Mouse (Mus musculus) forebrain, embryonic 15.5 days (tissue): ENCODE results near the gene Fam205a1. TPM values are rescaled to one million over a fixed set of nuclear protein-coding genes. Genes with fewer than 3 reads are reported as not detected.
"Not testable (repeated sequence)": the region's sequence is repeated elsewhere in the genome, so short reads cannot be mapped to it uniquely, and the experiment has no call there.

Experiments
- ATAC-seq: fragments of 200-750 bp; cut with Nextera tagmentation; replicated peaks from 2 replicates; pipeline ENCODE4 v1.8.0; 2017; ENCODE audit warnings: mild to moderate bottlenecking, moderate TSS enrichment, moderate library complexity
- H3K27ac ChIP-seq: fragments of 300-500 bp; sonication (generic); replicated peaks from 2 replicates; pipeline ENCODE4 v1.5.1; 2015; ENCODE audit warnings: mild to moderate bottlenecking, inconsistent platforms
- H3K27me3 ChIP-seq: fragments of 300-500 bp; sonication (generic); 2 replicates; pipeline ENCODE4 v1.6.1; 2015; ENCODE audit warnings: inconsistent platforms
- H3K36me3 ChIP-seq: fragments of 300-500 bp; sonication (generic); 2 replicates; pipeline ENCODE4 v1.6.1; 2015; ENCODE audit warnings: mild to moderate bottlenecking, inconsistent platforms
- H3K4me1 ChIP-seq: fragments of 300-500 bp; sonication (generic); 2 replicates; pipeline ENCODE4 v1.6.1; 2015; ENCODE audit warnings: inconsistent platforms
- H3K4me2 ChIP-seq: fragments of 300-500 bp; sonication (generic); replicated peaks from 2 replicates; pipeline ENCODE4 v1.6.1; 2015; ENCODE audit warnings: mild to moderate bottlenecking, inconsistent platforms
- H3K4me3 ChIP-seq: fragments of 300-500 bp; sonication (generic); 2 replicates; pipeline ENCODE4 v1.5.1; 2015; ENCODE audit warnings: mild to moderate bottlenecking, inconsistent platforms
- H3K9ac ChIP-seq: fragments of 300-500 bp; sonication (generic); replicated peaks from 2 replicates; pipeline ENCODE4 v1.6.1; 2015; ENCODE audit warnings: mild to moderate bottlenecking, inconsistent platforms
- H3K9me3 ChIP-seq: fragments of 300-500 bp; sonication (generic); 2 replicates; pipeline ENCODE4 v1.6.1; 2016; ENCODE audit warnings: inconsistent platforms
- WGBS: fragments of 180-500 bp; shearing (Covaris S2); methylation state at CpG from one replicate; pipeline ENCODE4 v1.1.7; 2015; ENCODE audit warnings: mixed read lengths; 5-methylcytosine and 5-hydroxymethylcytosine counted together
- polyA plus RNA-seq: library from polyadenylated mRNA; unstranded; fragments of >200 nt; fragmentation: Nextera tagmentation; extraction: Ambion mirVana; gene quantifications from 2 replicates; pipeline ENCODE4 v1.2.1, GENCODE M21; 2015

Gene Fam205a1
- polyA plus RNA-seq, result 0.05 TPM in 1 of 2 replicates, not detected in the other

DNA sequence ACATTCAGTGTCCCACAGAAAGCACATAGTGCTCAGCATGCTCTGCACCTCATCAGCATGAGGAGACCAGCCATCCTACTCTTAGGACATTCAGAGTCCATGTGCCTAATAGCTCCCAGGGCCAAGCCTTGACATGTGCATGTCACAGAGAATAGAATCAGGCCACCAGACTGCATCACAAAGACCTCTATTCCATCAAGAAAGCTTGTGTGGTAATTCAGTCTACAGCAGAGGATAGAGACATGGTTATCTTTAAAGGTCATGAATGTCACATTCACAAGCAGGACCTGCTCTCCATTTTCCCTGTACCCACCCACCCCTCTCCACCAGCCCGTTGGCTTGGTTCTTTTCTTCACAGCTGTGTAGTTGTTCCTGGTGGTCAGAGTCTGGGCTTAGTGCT, at the start of gene Fam205a1:
Fam205a1 (minus strand) TSS at position 101 of the 400 bp plus-strand sequence.
- not testable (repeated sequence) for H3K4me1 ChIP-seq, H3K4me2 ChIP-seq, H3K27me3 ChIP-seq, H3K4me3 ChIP-seq, H3K9ac ChIP-seq, H3K27ac ChIP-seq, H3K36me3 ChIP-seq, ATAC-seq, H3K9me3 ChIP-seq
- WGBS, result 94% methylated on average over 1 of the region's 1 CpGs

DNA sequence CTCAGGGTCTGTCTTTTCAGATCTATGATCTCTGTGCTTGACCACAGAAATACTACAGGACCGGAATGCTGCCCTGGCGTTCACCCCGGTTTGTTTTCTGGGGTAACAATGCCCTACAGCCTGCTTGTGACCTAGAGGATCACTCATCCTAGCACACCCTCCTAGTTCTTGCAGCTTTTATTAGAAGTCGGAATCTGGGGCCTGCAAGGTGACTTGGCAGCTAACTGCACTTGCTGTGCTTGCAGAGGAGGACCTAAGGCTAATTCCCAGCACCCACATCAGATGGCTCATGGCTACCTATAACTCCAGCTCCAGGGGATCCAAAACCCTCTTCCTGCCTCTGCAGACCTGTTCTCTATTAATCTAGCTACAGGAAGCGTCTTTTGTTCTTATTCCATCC, 49.0 kb upstream of the Fam205a1 start:
- H3K9me3 ChIP-seq, result no peaks in the 10 kb centered on the region
- H3K27ac ChIP-seq, result no peak overlapping the region
- 91% methylated on average over 5 of the region's 5 CpGs for WGBS
- no peak overlapping the region for H3K9ac ChIP-seq
- H3K36me3 ChIP-seq, result no peaks in the 10 kb centered on the region
- no peak overlapping the region for H3K4me2 ChIP-seq
- H3K27me3 ChIP-seq, result no peaks in the 10 kb centered on the region
- H3K4me1 ChIP-seq, result no peaks in the 10 kb centered on the region
- ATAC-seq, result no peak
- no peak overlapping the region for H3K4me3 ChIP-seq

DNA sequence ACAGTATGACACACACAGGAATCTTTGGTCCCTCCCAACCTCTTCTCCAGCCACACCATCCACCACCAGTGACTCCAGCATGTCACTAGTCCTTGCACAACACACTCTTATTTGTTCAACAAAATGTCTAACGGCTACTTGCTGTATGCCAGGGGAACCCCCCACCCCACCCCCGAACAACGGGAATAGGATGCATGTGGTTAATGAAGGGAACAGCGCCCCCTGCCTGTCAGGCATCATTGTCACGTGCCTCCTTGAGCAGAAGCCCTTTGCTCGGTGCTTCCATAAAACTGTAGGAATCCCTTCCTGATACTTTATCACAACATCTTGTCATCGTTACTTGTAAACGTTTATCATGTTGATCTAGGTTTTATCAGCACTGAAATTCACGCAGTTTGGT, 48.5 kb upstream of the Fam205a1 start:
- Histone ChIP-seq H3K36me3 (no peaks in the 10 kb centered on the region), H3K9ac (no peak overlapping the region), H3K9me3 (no peaks in the 10 kb centered on the region), H3K4me3 (no peak overlapping the region), H3K27ac (no peak overlapping the region), H3K27me3 (no peaks in the 10 kb centered on the region), H3K4me1 (no peaks in the 10 kb centered on the region), H3K4me2 (no peak overlapping the region)
- no peak for ATAC-seq
- 67% methylated on average over 9 of the region's 9 CpGs for WGBS

DNA sequence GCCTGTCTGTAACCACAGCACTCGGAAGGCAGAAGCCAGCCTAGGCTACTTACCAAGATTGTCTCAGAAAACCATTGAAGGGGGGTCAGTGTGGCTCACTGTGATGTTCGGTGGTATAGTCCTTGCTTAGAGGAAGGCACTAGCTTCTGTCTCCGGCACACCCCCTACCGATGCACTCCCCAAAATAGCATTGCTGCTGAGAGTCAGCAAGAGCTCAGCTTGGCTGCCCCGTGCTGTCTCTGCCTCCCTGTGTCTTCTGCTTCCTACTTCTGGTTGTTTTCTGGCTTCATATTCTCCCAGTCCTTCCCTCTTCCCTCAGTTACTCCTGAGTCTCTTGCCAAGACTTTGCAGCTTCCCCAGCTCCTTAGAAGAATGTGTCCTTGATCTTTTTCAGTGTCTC, 47.2 kb upstream of the Fam205a1 start:
- 67% methylated on average over 5 of the region's 5 CpGs for WGBS

DNA sequence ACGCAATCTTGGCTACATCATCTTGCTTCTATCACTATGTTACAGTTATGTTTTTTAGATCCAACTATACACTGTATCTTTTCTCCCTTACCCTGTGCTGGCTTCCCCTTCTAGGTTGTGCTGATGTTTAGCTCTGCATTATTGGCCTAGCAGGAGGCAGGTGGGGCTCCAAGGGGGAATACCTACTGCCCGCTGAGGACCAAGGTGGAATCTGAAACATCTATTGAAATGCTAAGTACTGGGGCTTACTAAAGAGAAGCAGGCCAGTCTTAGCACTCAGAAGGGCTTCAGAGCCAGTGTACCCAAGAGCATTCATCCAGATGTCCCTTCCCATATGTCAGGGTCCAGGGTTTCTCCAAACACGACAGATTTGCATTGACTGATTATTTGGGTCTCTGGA, 45.2 kb upstream of the Fam205a1 start:
- no peaks in the 10 kb centered on the region for H3K36me3 ChIP-seq
- H3K27me3 ChIP-seq, result no peaks in the 10 kb centered on the region
- WGBS, result 39% methylated on average over 3 of the region's 3 CpGs
- H3K27ac ChIP-seq, result no peak overlapping the region
- H3K4me1 ChIP-seq, result peaks cover 10% of the 10 kb centered on the region
- no peak overlapping the region for H3K9ac ChIP-seq
- no peak for ATAC-seq
- no peaks in the 10 kb centered on the region for H3K9me3 ChIP-seq
- no peak overlapping the region for H3K4me2 ChIP-seq
- no peak overlapping the region for H3K4me3 ChIP-seq

More for the DNA sequence above, 47.2 kb upstream of the Fam205a1 start:
- no peaks in the 10 kb centered on the region for H3K4me1 ChIP-seq
- H3K4me3 ChIP-seq, result no peak overlapping the region
- H3K36me3 ChIP-seq, result no peaks in the 10 kb centered on the region
- ATAC-seq, result no peak
- H3K9me3 ChIP-seq, result no peaks in the 10 kb centered on the region
- no peak overlapping the region for H3K9ac ChIP-seq
- H3K27me3 ChIP-seq, result no peaks in the 10 kb centered on the region
- no peak overlapping the region for H3K27ac ChIP-seq
- no peak overlapping the region for H3K4me2 ChIP-seq

DNA sequence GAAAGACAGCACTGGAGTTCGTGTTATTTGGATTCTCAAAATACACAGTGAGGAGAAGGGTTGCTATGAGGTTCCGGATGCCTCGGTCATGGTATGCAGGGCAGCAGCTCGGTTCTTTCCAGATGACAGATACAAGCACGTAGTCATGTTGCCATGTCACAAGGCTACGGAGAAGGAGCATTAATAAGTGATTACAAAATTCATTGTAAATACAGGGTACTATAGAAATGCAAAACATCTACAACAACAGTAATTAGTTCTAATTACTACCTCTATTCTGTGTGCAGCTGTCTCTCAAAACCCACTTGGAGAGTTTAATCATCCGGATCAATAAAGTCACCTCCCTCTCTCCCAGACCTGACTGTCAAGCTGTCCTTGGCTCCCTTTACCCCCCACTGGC, 41.4 kb upstream of the Fam205a1 start:
- peak; percentile 51; the same call in 1 of the 2 replicates for ATAC-seq
- no peak overlapping the region for H3K4me2 ChIP-seq
- WGBS, result 22% methylated on average over 7 of the region's 7 CpGs
- no peaks in the 10 kb centered on the region for H3K27me3 ChIP-seq
- peaks cover 10% of the 10 kb centered on the region for H3K4me1 ChIP-seq
- H3K27ac ChIP-seq, result no peak overlapping the region
- H3K36me3 ChIP-seq, result no peaks in the 10 kb centered on the region
- H3K4me3 ChIP-seq, result no peak overlapping the region
- no peak overlapping the region for H3K9ac ChIP-seq
- no peaks in the 10 kb centered on the region for H3K9me3 ChIP-seq

DNA sequence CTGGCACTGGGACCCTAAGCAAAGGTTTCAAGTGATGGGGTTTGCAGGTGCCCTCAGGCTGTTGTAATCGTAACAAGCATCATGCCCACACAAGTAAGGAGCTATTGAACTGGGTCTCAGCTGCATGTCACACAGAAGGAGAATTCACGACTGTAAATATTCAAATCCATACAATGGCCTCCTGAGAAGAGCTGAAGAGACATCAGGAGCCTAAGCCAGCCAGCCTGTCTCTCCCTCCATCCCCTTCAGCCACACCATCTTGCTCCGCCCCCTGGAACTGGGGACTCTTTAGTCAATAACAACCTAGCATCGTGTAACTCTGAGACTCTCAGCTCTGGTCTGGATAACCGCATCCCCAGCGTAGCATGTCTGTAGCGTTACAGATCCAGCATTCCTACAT, 37.5 kb upstream of the Fam205a1 start:
- Histone ChIP-seq H3K36me3 (no peaks in the 10 kb centered on the region), H3K4me3 (no peak overlapping the region), H3K27ac (no peak overlapping the region), H3K9me3 (no peaks in the 10 kb centered on the region), H3K4me1 (peaks cover 10% of the 10 kb centered on the region), H3K4me2 (no peak overlapping the region), H3K9ac (no peak overlapping the region), H3K27me3 (no peaks in the 10 kb centered on the region)
- 72% methylated on average over 7 of the region's 7 CpGs for WGBS
- ATAC-seq, result no peak

DNA sequence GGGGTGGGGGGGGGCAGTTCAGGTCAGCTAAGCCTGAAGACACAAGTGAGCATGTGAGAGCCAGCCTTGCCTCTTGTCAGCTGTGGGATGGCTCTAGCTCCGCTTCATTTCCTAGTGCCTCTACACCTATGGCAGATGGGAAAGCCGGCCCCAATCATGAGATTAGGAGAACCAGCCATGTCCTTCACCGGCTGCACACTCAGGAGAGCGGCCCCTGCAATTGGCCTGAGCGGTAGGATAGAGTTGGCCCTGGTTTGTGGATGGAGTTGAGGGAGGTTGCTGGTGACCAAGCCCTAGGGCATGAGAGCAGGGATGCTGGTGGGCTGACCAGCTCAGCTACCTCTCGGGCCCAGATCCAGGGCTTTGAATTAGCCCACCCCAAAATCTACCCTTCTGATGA, 35.1 kb upstream of the Fam205a1 start:
- no peaks in the 10 kb centered on the region for H3K27me3 ChIP-seq
- no peaks in the 10 kb centered on the region for H3K4me1 ChIP-seq
- H3K9ac ChIP-seq, result no peak overlapping the region
- H3K4me2 ChIP-seq, result no peak overlapping the region
- WGBS, result 92% methylated on average over 6 of the region's 6 CpGs
- H3K9me3 ChIP-seq, result no peaks in the 10 kb centered on the region
- no peak overlapping the region for H3K4me3 ChIP-seq
- ATAC-seq, result no peak
- no peak overlapping the region for H3K27ac ChIP-seq
- H3K36me3 ChIP-seq, result no peaks in the 10 kb centered on the region

DNA sequence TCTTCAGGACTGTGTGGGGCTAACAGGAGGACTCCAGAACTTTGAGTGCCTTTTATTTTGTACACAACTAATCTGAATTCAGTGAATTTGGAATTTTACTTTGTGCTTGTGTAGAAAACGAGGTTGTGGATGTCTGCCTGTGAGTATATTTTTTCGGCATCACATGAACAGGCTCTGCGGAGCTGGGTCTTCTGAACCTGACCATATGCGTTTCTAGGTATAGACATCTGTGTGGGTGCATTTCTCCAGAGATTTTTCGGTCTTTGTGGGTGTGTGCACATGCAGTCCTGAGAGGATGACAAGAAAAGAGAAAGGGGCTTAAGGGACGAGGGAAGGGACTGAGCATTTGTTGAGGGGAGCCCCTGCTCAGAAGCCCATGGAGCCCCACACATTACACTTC, 33.2 kb upstream of the Fam205a1 start:
- Histone ChIP-seq H3K9me3 (no peaks in the 10 kb centered on the region), H3K4me1 (no peaks in the 10 kb centered on the region), H3K4me2 (no peak overlapping the region), H3K36me3 (no peaks in the 10 kb centered on the region), H3K27me3 (no peaks in the 10 kb centered on the region), H3K27ac (no peak overlapping the region), H3K9ac (no peak overlapping the region), H3K4me3 (no peak overlapping the region)
- WGBS, result 88% methylated on average over 6 of the region's 6 CpGs
- ATAC-seq, result no peak

DNA sequence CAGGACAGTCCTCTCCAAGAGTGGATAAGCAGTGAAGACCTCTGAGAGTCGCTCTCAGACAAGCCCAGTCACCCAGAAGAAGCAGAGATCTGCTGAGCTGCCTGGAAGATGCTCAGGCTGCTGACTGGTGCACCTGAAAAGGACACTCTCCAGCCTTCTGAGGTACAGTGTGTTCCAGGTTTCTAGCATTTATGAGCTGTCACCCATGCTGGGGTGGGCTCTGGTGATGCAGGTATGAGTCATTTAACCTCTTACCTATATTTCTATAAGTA, 26.9 kb upstream of the Fam205a1 start:
- no peaks in the 10 kb centered on the region for H3K9me3 ChIP-seq
- no peaks in the 10 kb centered on the region for H3K36me3 ChIP-seq
- ATAC-seq, result no peak
- no peaks in the 10 kb centered on the region for H3K27me3 ChIP-seq
- 47% methylated on average over 1 of the region's 1 CpGs for WGBS
- H3K9ac ChIP-seq, result no peak overlapping the region
- H3K27ac ChIP-seq, result no peak overlapping the region
- H3K4me2 ChIP-seq, result no peak overlapping the region
- no peak overlapping the region for H3K4me3 ChIP-seq
- no peaks in the 10 kb centered on the region for H3K4me1 ChIP-seq

DNA sequence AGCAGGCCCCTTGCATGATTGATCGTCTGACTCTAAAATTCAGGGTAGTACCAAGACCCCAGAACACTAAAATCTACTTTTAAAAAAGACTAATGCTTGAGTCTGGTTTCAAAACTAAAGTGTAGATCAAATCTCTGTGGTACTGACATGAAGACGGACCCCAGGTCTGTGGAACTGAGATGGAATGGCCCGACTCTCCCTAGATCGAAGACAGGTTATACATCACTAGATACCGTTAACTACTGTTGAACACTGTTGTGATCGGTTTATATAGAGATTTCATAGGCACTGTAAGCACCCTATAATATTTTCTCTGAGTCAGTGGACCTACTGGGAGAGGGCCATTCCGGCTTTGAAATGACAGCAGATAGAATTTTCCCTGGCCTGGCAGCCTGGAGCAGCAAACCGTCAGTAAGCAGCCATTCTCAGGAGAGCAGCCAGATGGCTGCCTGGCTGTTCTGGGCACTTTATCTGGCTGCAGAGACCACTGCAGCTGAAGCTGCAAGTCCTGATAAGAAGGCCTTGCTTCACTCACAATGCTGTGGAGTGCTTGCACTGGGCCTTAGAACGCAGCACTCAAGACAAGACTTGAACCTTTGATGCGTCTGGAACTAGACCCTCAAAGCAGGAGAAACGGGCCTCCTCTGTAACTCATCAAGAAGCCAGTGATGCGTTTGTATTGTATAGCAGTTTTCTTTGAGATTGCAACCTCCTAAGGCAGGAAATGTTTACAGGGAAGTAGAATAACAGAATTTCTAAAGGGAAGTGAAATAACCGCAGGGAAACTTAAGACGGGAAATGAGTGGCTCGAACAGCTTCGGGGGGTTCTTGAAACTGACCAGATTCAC, 26.4 kb upstream of the Fam205a1 start:
- H3K4me1 ChIP-seq, result no peaks in the 10 kb centered on the region
- no peak overlapping the region for H3K4me3 ChIP-seq
- H3K27me3 ChIP-seq, result no peaks in the 10 kb centered on the region
- ATAC-seq, result no peak
- H3K36me3 ChIP-seq, result no peaks in the 10 kb centered on the region
- WGBS, result 82% methylated on average over 16 of the region's 16 CpGs
- no peaks in the 10 kb centered on the region for H3K9me3 ChIP-seq
- no peak overlapping the region for H3K4me2 ChIP-seq
- H3K27ac ChIP-seq, result no peak overlapping the region
- H3K9ac ChIP-seq, result no peak overlapping the region

DNA sequence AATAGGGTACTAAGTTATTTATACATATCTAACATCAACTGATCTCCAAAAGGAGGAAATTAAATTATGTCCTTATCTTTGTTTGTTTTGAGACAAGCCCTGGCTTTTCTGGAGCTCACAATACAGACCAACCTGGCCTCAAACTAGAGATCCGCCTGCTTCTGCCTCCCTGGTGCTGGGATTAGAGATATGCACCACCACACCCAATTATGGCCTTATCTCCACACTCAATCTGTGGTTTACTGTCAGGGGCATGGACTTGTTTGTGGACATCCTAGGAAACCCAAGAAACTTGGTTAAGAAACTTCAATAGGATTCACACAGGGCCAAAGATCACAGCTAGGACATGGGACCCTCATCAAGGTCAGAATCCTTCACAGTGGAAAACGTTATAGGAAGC, 24.0 kb upstream of the Fam205a1 start:
- no peaks in the 10 kb centered on the region for H3K36me3 ChIP-seq
- H3K4me1 ChIP-seq, result no peaks in the 10 kb centered on the region
- H3K27ac ChIP-seq, result no peak overlapping the region
- WGBS, result 88% methylated on average over 2 of the region's 2 CpGs
- no peak overlapping the region for H3K9ac ChIP-seq
- no peak overlapping the region for H3K4me3 ChIP-seq
- no peaks in the 10 kb centered on the region for H3K9me3 ChIP-seq
- no peaks in the 10 kb centered on the region for H3K27me3 ChIP-seq
- H3K4me2 ChIP-seq, result no peak overlapping the region
- no peak for ATAC-seq
